Comparison of ENCODE assay signal across 9 mouse cellular contexts in the genomic region with DNA sequence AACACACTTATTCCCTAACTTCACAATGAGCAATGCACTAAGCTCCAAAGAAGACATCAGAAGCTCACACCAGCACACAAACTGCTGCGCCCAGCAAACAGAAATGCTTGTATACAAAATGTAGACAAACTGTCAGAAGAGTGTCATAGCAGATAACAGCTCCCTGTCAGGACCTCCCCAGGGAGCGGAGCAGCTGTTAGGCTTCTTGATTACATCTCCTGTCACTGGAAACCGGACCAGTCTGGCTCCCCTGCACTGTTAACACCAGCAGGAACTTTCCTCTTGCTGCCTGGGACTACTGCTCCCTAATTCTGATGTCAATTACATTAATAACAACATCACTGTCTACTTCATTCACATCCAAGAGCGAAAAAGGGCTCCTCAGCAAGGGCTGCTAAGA. TPM values are rescaled to one million over a fixed set of nuclear protein-coding genes. Genes with fewer than 3 reads are reported as not detected.
A peak's percentile ranks its signal among the peaks of the same experiment; 100 is the strongest.
DNase-seq lines count a peak whose midpoint lies in the region; ATAC-seq lines count a peak whose summit lies in the region.
"Had no signal": no experiment of that assay in that cellular context is flagged by ENCODE, and none has a peak within 500 bp of the region (broad histone marks: within the 10 kb centered on the region; RNA-seq: fewer than 3 reads in every experiment).

No protein-coding gene starts in this region.

- no peak overlapping the region for H3K4me2 ChIP-seq in lung, embryonic 16.5 days (ENCODE audit: low read depth, low read length)
- H3K4me2 ChIP-seq in midbrain, embryonic 15.5 days = no peak overlapping the region

- no peak overlapping the region for H3K27ac ChIP-seq in lung, embryonic 16.5 days (ENCODE audit: low read length)
- H3K27ac ChIP-seq in hindbrain, embryonic 10.5 days = no peak overlapping the region
- H3K27ac ChIP-seq in midbrain, embryonic 15.5 days = no peak overlapping the region

- no peak overlapping the region for H3K4me3 ChIP-seq in lung, embryonic 16.5 days (ENCODE audit: low read length)
- no peak overlapping the region for H3K4me3 ChIP-seq in hindbrain, embryonic 10.5 days
- no peak overlapping the region for H3K4me3 ChIP-seq in midbrain, embryonic 15.5 days

- no peaks in the 10 kb centered on the region for H3K4me1 ChIP-seq in lung, embryonic 16.5 days (replicated peaks; ENCODE audit: control insufficient read depth, insufficient read depth, low read length)
- H3K4me1 ChIP-seq in hindbrain, embryonic 10.5 days (replicated peaks) = peaks cover 7% of the 10 kb centered on the region; the same call in 1 of the 2 replicates
- no peaks in the 10 kb centered on the region for H3K4me1 ChIP-seq in midbrain, embryonic 15.5 days

- DNase-seq in gastrocnemius, adult 18-20 months (ENCODE audit: low spot score) = peak; percentile 42
- no peak for DNase-seq in gastrocnemius, postnatal 4 days (ENCODE audit: low spot score in 2 of 2)
- DNase-seq in lung, postnatal 14 days = no peak
- peak; percentile 47 for DNase-seq in hindbrain, embryonic 10.5 days (ENCODE audit: low spot score)
- DNase-seq in left cerebral cortex, postnatal 36 days (ENCODE audit: low spot score in 2 of 2) = no peak
- DNase-seq in adrenal gland, postnatal 14 days = no peak
- DNase-seq: cerebellum, postnatal 25 days had no signal

- H3K36me3 ChIP-seq in lung, embryonic 16.5 days (ENCODE audit: control insufficient read depth, insufficient read depth, low read length) = no peaks in the 10 kb centered on the region; the same call in 1 of the 2 replicates
- 0 out of 2 replicates have a peak, but pooled peaks cover 15% of the 10 kb centered on the region for H3K36me3 ChIP-seq in hindbrain, embryonic 10.5 days
- no peaks in the 10 kb centered on the region for H3K36me3 ChIP-seq in midbrain, embryonic 15.5 days (replicated peaks)

- peak; percentile 98 for ATAC-seq in lung, embryonic 16.5 days (ENCODE audit: low read depth)
- 0 out of 2 replicates have a peak, but pooled peaks have one; percentile 48 for ATAC-seq in midbrain, embryonic 15.5 days (replicated peaks)

- H3K27me3 ChIP-seq in lung, embryonic 16.5 days (ENCODE audit: control insufficient read depth, insufficient read depth, low read depth, low read length) = no peaks in the 10 kb centered on the region
- H3K27me3 ChIP-seq in hindbrain, embryonic 10.5 days (ENCODE audit: insufficient read depth, poor library complexity, severe bottlenecking) = no peaks in the 10 kb centered on the region
- no peaks in the 10 kb centered on the region for H3K27me3 ChIP-seq in midbrain, embryonic 15.5 days (replicated peaks)

- WGBS in lung, embryonic 16.5 days = 41% methylated on average over 4 of the region's 4 CpGs
- 62% methylated on average over 4 of the region's 4 CpGs for WGBS in hindbrain, embryonic 10.5 days
- WGBS in midbrain, embryonic 15.5 days = 63% methylated on average over 4 of the region's 4 CpGs

- no peaks in the 10 kb centered on the region for H3K9me3 ChIP-seq in lung, embryonic 16.5 days (ENCODE audit: control insufficient read depth, low read length)
- H3K9me3 ChIP-seq in hindbrain, embryonic 10.5 days = no peaks in the 10 kb centered on the region
- no peaks in the 10 kb centered on the region for H3K9me3 ChIP-seq in midbrain, embryonic 15.5 days

- H3K9ac ChIP-seq in lung, embryonic 16.5 days (ENCODE audit: low read length) = no peak overlapping the region
- H3K9ac ChIP-seq in midbrain, embryonic 15.5 days = no peak overlapping the region

- intact Hi-C loops in left cerebral cortex, postnatal 36 days (cut with DNase I) = no loop called here

RNA-seq across cellular contexts. Expression of gene Zdhhc21, which starts 44.5 kb away (rescaled TPM):
- total RNA-seq in gastrocnemius, adult 18-20 months (2021) = 10 to 100 TPM; 10.7 to 11.1 TPM
- total RNA-seq in gastrocnemius, postnatal 4 days (2021) = 10 to 100 TPM; 14.4 to 14.6 TPM
- polyA plus RNA-seq in lung, embryonic 16.5 days (2015; fragmentation: Nextera tagmentation; extraction: Ambion mirVana) = 15.7 and 17.9 TPM in 2 replicates
- 15.4 and 15.7 TPM in 2 replicates for polyA plus RNA-seq in hindbrain, embryonic 10.5 days (2016; fragmentation: Nextera tagmentation; extraction: Ambion mirVana)
- polyA plus RNA-seq in midbrain, embryonic 15.5 days (2015; fragmentation: Nextera tagmentation; extraction: Ambion mirVana) = 16.9 and 18.8 TPM in 2 replicates
- 10 to 100 TPM; 61.7 to 67.8 TPM for total RNA-seq in left cerebral cortex, postnatal 36 days (2021)
- total RNA-seq in adrenal gland, postnatal 14 days (2021) = 16.1 and 17.2 TPM in 2 replicates

Comparison
In these comparisons a context has a peak if more than half of its experiments do, and no peak if none do; other contexts are left out.
1. DNase-seq: peak in gastrocnemius, adult 18-20 months (single experiment) and hindbrain, embryonic 10.5 days (single experiment); none in gastrocnemius, postnatal 4 days (0 of 2), lung, postnatal 14 days (single experiment), left cerebral cortex, postnatal 36 days (0 of 2) and adrenal gland, postnatal 14 days (single experiment).